In genomic region chr8:30916184-30916751, GRCm38 (mm10) we compare ENCODE assay signal across 8 mouse cellular contexts.
DNase-seq lines count a peak whose midpoint lies in the region; ATAC-seq and TF ChIP-seq lines count a peak whose summit lies in the region.

No protein-coding gene starts in this region.

- peak overlapping the region; percentile 84 for H3K4me2 ChIP-seq in heart, postnatal 0 days (ENCODE audit: low read depth, low read length)
- H3K4me2 ChIP-seq in midbrain, postnatal 0 days (ENCODE audit: low read depth, low read length, poor library complexity, severe bottlenecking): peak overlapping the region; percentile 61

- H3K9ac ChIP-seq in heart, adult 2 months (ENCODE audit: low read depth, low read length): no peak overlapping the region
- peak overlapping the region; percentile 35 for H3K9ac ChIP-seq in heart, postnatal 0 days (replicated peaks; ENCODE audit: low read depth, low read length)
- H3K9ac ChIP-seq in midbrain, postnatal 0 days (replicated peaks; ENCODE audit: low read length, poor library complexity, severe bottlenecking): peak overlapping the region; percentile 69

- DNase-seq in heart, adult 2 months: no peak
- DNase-seq in heart, postnatal 4 days: no peak
- DNase-seq in cerebellum, postnatal 25 days: peak; percentile 17 to 34
- DNase-seq in heart, postnatal 0 days (ENCODE audit: low spot score): peak; percentile 14
- DNase-seq in left cerebral cortex, postnatal 36 days (ENCODE audit: low spot score in 2 of 2): peak; percentile 21 to 30
- DNase-seq in midbrain, postnatal 0 days (ENCODE audit: low spot score): peak; percentile 75
- DNase-seq in testis, postnatal 14 days (ENCODE audit: low spot score): no peak

- TF ChIP-seq CTCF in heart, adult 2 months (IDR thresholded peaks at IDR 0.05): no peak
- no peak for TF ChIP-seq CTCF in heart, postnatal 0 days (IDR thresholded peaks at IDR 0.05; ENCODE audit: low read depth)
- no peak for TF ChIP-seq CTCF in midbrain, postnatal 0 days (IDR thresholded peaks at IDR 0.05)

- TF ChIP-seq POLR2A in heart, adult 2 months (IDR thresholded peaks at IDR 0.05; ENCODE audit: insufficient read depth, low read depth, low read length): no peak

- H3K79me2 ChIP-seq in heart, adult 2 months (replicated peaks; ENCODE audit: control insufficient read depth, insufficient read depth, low read length): no peaks in the 10 kb centered on the region

- intact Hi-C loops in heart, adult 2 months (cut with DNase I): no loop called here
- intact Hi-C loops in left cerebral cortex, postnatal 36 days (cut with DNase I): no loop called here

- H3K36me3 ChIP-seq in heart, adult 2 months (ENCODE audit: control insufficient read depth, insufficient read depth, low read length): no peaks in the 10 kb centered on the region
- H3K36me3 ChIP-seq in heart, postnatal 0 days (replicated peaks; ENCODE audit: control insufficient read depth, insufficient read depth, low read length): no peaks in the 10 kb centered on the region
- no peaks in the 10 kb centered on the region for H3K36me3 ChIP-seq in midbrain, postnatal 0 days (ENCODE audit: insufficient read depth, low read length)

- no peaks in the 10 kb centered on the region for H3K4me1 ChIP-seq in heart, adult 2 months (ENCODE audit: control insufficient read depth, insufficient read depth, low read length)
- no peaks in the 10 kb centered on the region; the same call in 1 of the 2 replicates for H3K4me1 ChIP-seq in heart, postnatal 0 days (ENCODE audit: control insufficient read depth, insufficient read depth)
- H3K4me1 ChIP-seq in midbrain, postnatal 0 days (ENCODE audit: insufficient read depth, low read length): 0 out of 2 replicates have a peak, but pooled peaks cover 13% of the 10 kb centered on the region

- no peak for ATAC-seq in heart, postnatal 0 days (ENCODE audit: insufficient read depth, low read depth)
- peak; percentile 38 for ATAC-seq in midbrain, postnatal 0 days (ENCODE audit: low FRiP score)
- ATAC-seq in megakaryocyte, adult 5-6 weeks (ENCODE audit: poor library complexity, severe bottlenecking): no peak

- no peak overlapping the region for H3K27ac ChIP-seq in heart, adult 2 months
- H3K27ac ChIP-seq in heart, postnatal 0 days (ENCODE audit: low read depth): no peak overlapping the region
- H3K27ac ChIP-seq in midbrain, postnatal 0 days (ENCODE audit: low read depth, low read length): peak overlapping the region; percentile 78

- H3K27me3 ChIP-seq in heart, adult 2 months (ENCODE audit: control insufficient read depth, insufficient read depth, low read length): no peaks in the 10 kb centered on the region
- H3K27me3 ChIP-seq in heart, postnatal 0 days (ENCODE audit: control insufficient read depth, insufficient read depth, low read length): no peaks in the 10 kb centered on the region
- H3K27me3 ChIP-seq in midbrain, postnatal 0 days (ENCODE audit: insufficient read depth, low read length): no peaks in the 10 kb centered on the region

- peak overlapping the region; percentile 35 for H3K4me3 ChIP-seq in heart, adult 2 months
- peak overlapping the region; percentile 47 for H3K4me3 ChIP-seq in heart, postnatal 0 days (ENCODE audit: low read depth, low read length)
- peak overlapping the region; percentile 35 for H3K4me3 ChIP-seq in midbrain, postnatal 0 days (ENCODE audit: low read depth, low read length)

- no peaks in the 10 kb centered on the region for H3K9me3 ChIP-seq in heart, postnatal 0 days (replicated peaks; ENCODE audit: control insufficient read depth, low read length)
- H3K9me3 ChIP-seq in midbrain, postnatal 0 days (ENCODE audit: low read length): no peaks in the 10 kb centered on the region

- WGBS in heart, adult 2 months: 7% methylated on average over 12 of the region's 12 CpGs
- 4% methylated on average over 12 of the region's 12 CpGs for WGBS in heart, postnatal 0 days
- WGBS in midbrain, postnatal 0 days: 7% methylated on average over 12 of the region's 12 CpGs

- TF ChIP-seq EP300 in heart, adult 2 months (IDR thresholded peaks at IDR 0.05; ENCODE audit: insufficient read depth, low read depth, low read length): no peak
- no peak for TF ChIP-seq EP300 in heart, postnatal 0 days (IDR thresholded peaks at IDR 0.05; ENCODE audit: low read depth)

Comparison
In these comparisons a context has a peak if more than half of its experiments do, and no peak if none do; other contexts are left out.
1. DNase-seq: peak in cerebellum, postnatal 25 days (2 of 2), heart, postnatal 0 days (single experiment), left cerebral cortex, postnatal 36 days (2 of 2) and midbrain, postnatal 0 days (single experiment); none in heart, adult 2 months (0 of 2), heart, postnatal 4 days (single experiment) and testis, postnatal 14 days (single experiment).
2. Peak in every context shown above with its lines, with median percentiles within 50 percentile points of each other: H3K4me3 ChIP-seq.